Mouse (Mus musculus): ENCODE data around the gene Apobec3.
"Not testable (repeated sequence)": the region's sequence is repeated elsewhere in the genome, so short reads cannot be mapped to it uniquely, and the experiment has no call there.

Gene Apobec3

DNA sequence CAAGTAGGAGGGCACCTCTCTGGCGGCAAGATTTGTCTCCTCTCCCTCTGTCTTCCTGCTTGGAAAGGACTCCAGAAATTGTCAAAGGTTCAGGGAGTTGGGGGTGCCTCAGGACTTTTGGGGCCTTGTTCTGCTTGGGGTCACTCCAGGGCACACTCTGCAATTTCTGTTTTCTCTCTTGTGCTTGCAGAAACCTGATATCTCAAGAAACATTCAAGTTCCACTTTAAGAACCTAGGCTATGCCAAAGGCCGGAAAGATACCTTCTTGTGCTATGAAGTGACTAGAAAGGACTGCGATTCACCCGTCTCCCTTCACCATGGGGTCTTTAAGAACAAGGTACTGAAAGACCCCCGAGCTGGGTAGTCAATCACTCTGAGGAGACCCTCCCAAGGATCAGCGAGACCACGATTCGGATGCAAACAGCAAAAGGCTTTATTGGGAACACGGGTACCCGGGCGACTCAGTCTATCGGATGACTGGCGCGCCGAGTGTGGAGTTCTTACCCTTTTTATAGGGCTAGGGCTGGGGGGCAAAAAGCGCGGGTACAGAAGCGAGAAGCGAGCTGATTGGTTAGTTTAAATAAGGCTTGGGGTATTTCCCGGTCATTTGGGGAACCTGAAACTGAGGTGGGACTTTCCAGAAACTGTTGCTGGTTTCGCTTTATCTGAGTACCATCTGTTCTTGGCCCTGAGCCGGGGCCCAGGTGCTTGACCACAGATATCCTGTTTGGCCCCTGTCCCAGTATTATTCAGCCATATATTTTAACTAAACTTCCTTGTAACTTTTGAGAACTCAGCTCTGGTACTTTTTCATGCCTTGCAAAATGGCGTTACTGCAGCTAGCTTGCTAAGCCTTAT lies 4.0 kb downstream of the Apobec3 start:
- not testable (repeated sequence) for DNase-seq (ENCODE audit: extremely low spot score, low spot score)

DNA sequence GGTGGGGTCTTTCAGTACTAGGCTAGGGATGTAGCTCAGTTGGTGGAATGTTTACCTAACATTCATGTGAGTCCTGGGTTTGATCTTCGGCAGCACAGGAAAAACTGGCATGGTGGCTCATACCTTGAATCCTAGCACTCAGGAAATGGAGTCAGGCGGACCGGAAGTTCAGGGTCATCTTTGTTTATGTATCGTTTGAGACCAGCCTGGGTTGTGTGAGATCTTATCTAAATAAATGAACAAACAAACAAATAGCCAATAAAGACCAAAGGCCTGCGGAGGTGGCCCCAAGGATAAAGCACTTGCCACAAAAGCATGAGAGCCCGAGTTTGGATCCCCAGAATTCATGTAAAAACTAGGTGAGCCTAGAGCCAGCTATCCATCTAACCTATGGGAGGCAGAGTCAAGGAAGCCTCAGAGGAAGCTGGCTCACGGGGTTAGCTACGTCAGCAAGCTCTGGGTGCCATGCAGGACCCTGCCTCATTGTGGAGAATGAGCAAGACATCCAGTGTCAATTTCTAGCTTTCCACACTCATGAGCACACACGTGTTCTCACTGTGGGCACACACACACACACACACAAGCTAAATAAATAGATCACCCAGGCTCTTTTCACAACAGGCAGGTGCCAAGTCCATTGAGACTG lies 4.7 kb downstream of the Apobec3 start:
- DNase-seq (ENCODE audit: extremely low spot score, low spot score), result no peak

DNA sequence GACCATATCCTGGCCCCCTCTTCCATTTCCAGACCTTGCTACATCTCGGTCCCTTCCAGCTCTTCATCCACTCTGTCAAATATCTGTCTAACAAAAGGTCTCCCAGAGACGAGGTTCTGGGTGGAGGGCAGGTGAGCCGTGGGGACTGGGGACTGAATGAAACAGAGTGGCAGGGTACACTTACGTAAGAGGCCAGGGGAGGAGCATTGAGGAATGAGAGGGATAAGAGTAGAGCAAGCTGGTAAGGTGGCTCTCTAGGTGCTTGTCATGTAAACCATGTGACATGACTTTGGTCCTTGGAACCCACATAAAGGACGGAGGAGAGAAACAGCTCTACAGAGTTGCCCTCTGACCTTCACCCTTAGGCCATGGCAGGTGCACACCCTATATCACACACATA lies 7.5 kb downstream of the Apobec3 start:
- no peak for DNase-seq (ENCODE audit: extremely low spot score, low spot score)

DNA sequence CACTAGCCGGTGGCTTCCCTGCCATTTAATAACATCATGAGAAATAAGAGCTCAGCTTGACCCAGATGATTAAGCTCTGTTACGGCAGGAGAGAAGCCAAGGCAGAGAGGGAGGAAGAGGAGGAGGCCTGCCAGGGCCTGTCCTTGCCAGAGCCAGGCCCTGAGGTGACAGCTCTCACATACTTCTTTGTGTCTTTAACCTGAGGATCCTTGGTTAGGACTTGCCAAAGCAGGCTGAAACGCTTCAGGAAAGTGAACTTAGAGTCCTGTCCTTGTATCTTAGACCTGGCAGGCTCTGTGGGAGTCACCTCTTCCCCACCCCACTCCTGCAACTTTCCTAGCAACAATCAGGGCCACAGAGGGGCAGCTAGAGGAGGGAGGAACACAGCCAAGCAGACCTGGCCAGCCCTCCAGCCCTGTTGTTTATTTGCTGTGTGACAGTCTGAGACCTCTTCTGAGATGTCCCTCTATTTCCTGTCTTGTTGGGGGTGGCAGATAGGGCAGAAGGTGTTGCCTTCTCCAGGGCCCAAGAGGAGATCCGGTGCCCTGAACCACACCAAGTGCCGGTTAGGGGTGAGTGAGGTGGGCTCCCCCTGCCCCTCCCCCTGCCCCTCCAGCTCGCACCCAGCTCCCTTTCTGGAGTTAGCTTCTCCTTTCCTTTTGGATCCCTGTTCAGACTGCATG lies 8.5 kb downstream of the Apobec3 start:
- DNase-seq (ENCODE audit: extremely low spot score, low spot score), result no peak

DNA sequence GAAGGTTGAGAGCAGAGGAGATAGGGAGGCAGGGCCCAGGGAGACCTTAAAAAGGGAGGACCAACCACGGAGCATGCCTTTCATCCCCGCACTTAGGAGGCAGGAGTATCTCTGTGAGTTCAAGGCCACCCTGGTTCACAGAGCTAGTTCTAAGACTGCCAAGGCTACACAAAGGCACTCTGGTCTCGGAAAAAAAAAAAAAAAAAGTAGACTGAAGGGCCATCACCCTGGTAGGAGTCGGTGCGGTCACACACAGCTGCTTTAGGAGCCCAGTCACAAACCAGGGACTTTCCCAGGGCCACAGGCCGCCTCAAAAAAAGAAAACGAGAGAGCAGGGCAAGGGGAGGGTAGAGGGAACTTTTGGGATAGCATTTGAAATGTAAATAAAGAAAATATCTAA lies 9.3 kb downstream of the Apobec3 start:
- no peak for DNase-seq (ENCODE audit: extremely low spot score, low spot score)

DNA sequence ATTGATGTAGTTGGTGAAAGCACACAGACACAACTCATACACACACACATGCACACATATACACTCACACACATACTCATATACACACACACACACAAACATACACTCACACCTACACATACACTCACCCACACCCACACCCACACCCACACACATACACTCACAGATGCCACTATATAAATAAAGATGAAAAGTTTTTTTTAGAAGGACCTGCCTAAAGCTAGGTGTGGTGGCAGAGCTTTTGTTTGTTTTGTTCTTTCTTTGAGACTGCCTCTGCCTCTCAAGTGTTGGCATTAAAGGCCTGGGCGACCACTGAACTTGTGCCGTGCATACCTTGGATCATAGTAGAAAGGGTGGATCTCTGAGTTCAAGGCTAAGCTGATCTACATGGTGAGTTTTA lies 9.9 kb downstream of the Apobec3 start:
- no peak for DNase-seq (ENCODE audit: extremely low spot score, low spot score)

DNA sequence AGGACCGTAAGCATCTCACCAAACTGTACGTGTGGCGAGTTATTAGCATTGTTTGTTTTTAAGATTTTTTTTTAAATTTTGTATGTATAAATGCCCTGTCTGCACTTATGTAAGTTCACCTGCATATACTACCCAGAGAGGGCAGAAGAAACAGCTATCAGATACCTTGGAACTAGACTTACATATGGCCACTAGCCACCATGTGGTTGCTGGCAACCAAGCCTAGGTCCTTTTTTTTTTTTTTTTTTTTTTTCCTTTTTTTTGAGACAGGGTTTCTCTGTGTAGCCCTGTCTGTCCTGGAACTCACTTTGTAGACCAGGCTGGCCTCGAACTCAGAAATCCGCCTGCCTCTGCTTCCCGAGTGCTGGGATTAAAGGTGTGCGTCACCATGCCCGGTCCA lies 11.6 kb downstream of the Apobec3 start:
- DNase-seq (ENCODE audit: extremely low spot score, low spot score), result not testable (repeated sequence)

DNA sequence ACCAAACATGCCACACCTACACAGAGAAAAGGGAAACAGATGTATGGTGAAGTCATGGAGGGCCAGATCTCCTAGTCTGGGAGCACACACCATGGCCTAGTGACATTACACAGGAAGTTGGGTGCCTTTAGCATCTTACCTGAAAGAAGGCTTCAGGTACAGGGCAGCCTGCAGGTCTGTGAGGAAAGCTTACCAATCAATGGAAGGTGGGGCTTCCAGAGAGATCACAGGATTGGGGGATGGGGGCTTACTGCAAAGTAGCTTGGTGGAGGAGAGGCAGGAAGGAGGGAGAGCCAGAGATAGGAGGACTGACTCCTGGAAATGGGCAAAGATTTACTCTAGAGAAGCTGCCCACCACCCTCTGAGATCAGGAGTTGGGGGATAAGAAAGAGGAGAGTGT lies 12.5 kb downstream of the Apobec3 start:
- no peak for DNase-seq (ENCODE audit: extremely low spot score, low spot score)

DNA sequence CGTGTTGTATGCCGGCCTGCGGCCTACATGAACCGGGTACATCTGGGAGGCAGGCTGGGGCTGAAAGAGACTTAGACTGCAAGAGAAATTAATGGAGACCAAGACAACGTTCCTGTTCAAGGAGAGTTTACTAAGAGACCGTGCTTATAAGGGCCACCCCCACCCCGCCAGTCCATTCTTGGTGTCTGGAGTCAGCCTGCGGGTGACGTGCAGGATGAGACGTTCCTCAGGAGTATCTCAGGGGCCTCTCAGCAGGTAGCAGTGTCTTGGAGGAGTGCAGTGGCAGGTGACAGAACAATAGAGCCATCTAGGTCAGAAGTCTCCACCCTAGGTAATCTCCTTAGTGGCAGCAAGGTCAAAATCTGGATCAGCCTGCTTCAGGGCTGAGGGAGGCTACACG lies 13.2 kb downstream of the Apobec3 start:
- not testable (repeated sequence) for DNase-seq (ENCODE audit: extremely low spot score, low spot score)

DNA sequence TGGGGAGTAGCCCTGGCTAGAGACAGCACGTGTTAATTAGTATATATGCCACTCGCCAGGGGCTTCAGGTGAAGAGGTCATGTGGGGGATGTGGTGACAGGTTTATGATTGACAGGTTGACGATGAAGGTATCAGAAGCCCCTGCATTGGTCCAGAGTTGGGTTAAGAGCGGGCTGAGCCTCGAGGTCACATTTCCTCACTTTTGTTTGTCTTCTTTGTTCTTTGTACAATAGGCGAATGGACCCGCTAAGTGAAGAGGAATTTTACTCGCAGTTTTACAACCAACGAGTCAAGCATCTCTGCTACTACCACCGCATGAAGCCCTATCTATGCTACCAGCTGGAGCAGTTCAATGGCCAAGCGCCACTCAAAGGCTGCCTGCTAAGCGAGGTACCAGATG lies 13.8 kb downstream of the Apobec3 start:
- DNase-seq (ENCODE audit: extremely low spot score, low spot score), result no peak

DNA sequence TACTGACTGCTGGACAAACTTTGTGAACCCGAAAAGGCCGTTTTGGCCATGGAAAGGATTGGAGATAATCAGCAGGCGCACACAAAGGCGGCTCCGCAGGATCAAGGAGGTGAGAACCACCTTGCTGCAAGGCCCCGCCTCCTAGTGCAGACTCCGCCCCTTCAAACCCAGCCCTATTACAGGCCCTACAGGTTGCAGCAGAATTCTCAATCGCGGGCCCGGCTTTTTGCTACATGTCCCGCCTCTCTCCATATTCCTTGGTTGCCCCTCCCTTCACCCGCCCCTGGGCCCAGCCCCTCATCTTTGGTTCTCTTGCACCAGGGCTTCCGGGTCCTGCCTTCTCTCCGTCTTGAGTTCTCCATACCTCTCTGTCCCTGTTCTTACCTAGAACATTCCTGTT lies 15.4 kb downstream of the Apobec3 start:
- no peak for DNase-seq (ENCODE audit: extremely low spot score, low spot score)

DNA sequence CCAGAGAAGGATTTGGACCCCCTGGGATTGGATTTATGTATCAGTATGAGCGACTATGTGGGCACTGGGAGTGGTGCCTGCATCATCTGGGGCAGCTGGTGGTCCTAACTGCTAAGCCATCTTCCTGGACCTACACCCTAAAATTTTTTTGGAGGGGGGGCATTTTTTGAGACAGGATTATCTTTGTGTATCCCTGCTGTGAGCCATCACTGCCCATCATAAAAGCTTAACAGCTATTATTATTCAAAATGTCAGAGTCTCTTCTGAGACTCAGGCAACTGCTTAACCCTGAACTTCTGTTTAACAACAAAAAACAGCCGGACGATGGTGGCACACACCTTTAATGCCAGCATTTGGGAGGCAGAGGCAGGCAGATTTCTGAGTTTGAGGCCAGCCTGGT lies 17.5 kb downstream of the Apobec3 start:
- DNase-seq (ENCODE audit: extremely low spot score, low spot score), result not testable (repeated sequence)

DNA sequence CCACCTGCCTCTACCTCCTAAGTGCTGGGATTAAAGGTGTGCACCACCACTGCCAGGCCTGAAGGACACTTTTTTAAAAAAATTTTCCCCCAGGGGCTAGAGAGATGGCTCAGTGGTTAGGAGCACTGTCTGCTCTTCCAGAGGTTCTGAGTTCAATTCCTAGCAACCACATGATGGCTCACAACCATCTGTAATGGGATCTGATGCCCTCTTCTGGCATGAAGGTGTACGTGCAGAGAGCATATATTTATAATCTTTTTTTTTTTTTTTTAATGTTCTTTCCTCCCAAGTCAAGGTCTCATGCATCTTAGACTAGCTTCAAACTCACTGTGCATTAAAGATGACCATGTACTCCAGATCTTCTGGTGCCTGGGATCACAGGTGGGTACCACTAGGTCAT lies 19.4 kb downstream of the Apobec3 start:
- not testable (repeated sequence) for DNase-seq (ENCODE audit: extremely low spot score, low spot score)

DNA sequence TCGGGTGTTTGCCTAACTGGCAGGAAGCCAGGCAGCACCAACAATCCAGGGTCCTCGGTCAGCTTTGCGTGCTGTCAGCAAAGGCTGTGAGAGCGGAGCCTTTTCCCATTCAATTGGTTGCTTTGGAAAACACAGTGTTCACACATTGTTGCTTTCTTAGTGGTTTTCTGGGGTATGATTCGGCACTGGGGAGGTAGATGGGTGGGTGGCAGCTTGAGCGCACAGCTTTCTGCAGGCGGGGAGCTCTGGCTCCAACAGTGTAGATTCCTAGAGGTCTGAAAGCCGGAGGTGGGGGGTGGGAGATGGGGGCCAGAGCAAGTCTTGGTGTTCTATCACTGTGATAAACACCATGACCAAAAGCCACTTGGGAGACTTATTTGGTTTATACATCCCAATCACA lies 19.9 kb downstream of the Apobec3 start:
- DNase-seq (ENCODE audit: extremely low spot score, low spot score), result no peak

DNA sequence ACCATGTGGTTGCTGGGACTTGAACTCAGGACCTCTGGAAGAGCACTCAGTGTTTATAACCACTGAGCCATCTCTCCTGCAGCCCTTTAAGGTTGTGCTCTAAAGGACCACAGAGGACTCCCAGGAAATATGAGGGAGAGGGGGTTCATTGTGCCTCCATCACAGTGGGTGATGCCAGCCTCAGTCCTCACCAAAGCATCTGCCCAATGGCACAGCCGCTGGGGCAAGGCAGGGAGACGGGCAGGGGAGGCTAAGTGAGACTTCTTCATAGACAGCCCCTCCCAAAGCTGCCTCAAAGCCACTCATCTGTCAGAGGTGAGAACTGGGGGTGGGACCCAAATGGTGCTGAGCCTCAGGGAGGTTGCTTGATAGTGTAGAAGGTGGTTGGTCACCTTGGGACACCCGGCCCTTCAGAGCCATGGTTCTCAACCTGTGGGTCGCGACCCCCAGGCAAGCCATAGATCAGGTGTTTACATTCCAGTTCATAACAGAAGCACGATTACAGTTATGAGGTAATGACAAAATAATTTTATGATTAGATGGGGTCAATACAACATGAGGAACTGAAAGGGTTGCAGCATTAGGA lies 22.4 kb downstream of the Apobec3 start:
- DNase-seq (ENCODE audit: extremely low spot score, low spot score), result no peak

DNA sequence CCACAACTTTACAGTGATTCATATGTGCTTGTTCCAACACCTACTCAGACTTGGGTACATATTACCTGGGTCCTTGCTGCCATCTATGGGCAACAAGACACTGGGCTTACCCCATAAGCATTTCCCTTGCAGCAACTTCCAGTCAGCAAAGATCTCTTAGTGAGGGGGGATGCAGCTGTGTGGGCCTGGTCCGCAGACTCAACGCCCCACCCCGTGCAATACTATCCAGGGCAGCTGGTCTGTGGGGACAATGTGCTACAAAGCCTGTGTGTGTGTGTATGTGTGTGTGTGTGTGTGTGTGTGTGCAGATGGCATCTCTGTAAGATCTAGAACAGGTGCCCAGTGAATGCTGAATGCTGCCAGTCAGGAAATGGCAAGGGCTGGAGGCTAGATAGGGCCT lies 22.9 kb downstream of the Apobec3 start:
- DNase-seq (ENCODE audit: extremely low spot score, low spot score), result no peak

DNA sequence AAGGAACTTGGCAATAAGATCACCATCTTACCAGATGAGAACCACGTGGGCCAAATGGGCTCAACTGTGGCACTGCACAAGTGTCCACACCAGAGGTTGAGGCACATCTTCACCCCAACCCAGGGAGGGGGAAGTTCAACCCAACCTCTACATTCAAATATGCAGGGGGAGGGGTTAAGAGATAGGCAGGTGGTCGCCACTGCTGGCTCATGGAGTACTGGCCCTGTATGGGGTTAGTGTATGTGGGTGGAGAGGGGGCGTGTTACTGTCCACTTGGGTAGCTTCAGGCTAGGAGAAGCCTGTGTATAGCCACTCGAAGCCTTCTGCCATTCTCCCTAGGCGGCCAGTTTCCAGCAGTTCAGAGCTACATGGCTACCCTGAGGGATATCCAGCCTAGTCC lies 24.7 kb downstream of the Apobec3 start:
- no peak for DNase-seq (ENCODE audit: extremely low spot score, low spot score)

DNA sequence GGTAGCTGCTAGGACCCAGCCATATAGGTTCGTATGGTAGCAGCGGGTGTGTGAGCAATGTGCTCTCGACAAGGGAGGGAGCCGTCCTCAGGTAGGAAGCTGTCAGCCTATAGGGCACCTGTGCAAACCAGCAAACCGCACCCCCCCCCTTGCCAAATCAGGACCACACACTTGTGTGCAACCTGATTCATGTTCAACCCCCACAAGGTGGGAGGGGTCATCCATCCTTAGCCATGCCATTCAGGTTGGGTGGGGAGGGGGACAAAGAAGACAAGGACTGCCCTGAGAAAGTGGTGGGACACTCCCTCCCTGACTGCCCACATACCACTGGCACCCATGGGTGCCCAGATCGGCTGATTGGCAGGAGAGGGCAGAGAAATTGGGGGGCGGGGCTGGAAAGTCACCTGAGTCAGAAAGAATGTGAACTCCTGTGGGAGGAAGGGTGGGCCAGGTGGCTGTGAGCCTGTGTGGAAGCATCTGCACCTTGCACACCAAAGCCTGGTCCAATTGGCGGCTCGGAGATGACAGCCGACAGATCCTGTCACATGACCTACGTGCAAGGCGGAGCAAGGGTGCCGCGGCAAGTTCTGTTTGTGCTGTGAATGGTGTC lies 25.8 kb downstream of the Apobec3 start:
- no peak for DNase-seq (ENCODE audit: extremely low spot score, low spot score)

DNA sequence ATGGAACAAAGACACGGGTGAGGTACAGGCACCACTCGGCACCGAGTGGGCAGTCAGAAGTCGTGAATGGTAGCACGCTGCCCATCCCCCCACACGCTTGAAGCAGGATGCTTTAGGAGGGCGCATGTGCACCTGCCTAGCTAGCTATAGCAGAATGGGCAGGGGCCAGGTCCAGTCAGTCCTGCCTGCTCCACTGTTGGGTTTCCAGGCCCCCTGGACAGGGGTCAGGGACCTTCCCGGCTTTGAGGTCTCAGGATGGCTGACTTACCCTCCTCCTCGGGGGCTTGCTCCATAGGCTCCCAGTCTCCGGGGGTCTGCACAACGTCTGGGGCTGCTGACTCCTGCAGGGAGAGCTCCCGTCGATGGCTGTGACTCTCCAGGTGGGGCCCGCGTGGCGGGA lies 27.0 kb downstream of the Apobec3 start:
- DNase-seq (ENCODE audit: extremely low spot score, low spot score), result no peak

DNA sequence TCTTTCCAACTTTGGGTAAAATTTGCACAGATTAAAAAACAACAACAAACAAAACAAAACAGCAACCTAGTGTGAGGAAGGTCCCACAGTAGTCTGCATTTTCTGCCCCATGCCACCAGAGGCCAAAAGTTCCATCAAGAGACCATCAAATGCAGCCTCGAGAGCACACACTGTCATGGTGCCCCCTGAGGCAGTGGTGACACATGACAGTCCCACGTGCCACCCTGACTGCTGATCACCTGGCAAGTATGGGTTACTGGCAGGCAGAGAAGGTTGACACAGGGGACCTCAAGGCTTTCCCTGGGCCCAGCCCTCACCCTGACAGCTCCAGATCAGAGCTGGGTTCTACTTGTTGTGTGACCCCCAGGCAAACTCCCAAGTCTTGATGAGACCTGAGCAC lies 28.3 kb downstream of the Apobec3 start:
- DNase-seq (ENCODE audit: extremely low spot score, low spot score), result no peak

DNA sequence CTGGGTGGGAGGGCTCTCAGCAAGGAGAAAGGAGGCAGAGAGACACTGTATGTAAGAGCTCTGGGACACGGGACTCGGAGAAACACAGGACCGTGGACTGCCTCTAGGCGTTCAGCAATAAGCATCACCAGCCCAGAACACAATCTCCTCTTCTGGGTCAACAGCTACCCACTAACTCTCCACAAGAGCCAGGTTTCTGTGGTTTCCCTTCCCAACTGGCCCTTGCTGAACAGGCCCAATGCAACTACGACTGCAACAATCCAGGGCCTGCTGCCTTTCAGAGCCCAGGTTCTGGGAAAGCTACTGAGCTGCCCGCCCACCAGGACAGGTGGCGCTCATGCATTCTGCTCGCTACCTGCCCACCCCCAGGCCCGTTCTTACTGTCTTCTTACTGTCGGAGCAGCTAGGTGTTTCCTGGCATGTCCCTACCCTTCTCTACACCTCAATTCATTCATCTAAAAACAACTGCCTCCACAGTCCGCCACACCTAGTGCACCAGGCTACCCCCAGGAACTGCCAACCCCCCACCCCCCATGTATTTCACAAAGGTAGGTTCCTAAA lies 35.5 kb downstream of the Apobec3 start:
- DNase-seq (ENCODE audit: extremely low spot score, low spot score), result no peak

All from neural tube, embryonic 10.5 days (tissue).